Mouse (Mus musculus) lung, postnatal 0 days (tissue): ENCODE results near the gene Fiz1.

Experiments
- CTCF ChIP-seq: IDR thresholded peaks from 2 replicates; pipeline ENCODE4 v1.5.1; 2016; ENCODE audit warnings: antibody characterized with exemption, mild to moderate bottlenecking
- EP300 ChIP-seq: IDR thresholded peaks from 2 replicates; pipeline ENCODE4 v1.6.1; 2016; ENCODE audit warnings: antibody characterized with exemption, mild to moderate bottlenecking, control low read depth

DNA sequence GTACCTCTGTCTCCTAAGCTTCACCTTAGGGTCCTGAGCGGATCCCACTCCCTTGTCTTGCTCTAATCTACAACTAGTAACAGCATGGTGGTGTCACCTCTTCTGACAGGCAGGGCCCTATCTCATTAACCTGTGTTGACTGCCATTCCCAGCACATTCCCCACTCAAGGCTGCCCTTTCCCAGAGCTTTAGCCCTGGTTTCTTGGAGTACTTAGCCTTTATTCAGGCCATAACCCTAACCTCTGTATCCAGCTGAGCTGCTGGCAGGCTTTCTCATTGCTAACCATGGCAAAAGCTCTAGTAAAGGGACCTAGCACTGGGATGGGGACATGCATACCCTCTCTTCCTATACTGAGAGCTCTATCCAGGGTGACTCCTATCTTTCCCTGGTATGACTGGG lies 44.1 kb upstream of the Fiz1 start:
- TF ChIP-seq CTCF (no peak), EP300 (no peak)
